Mouse (Mus musculus): ENCODE data around the gene Man1c1.

The Man1c1 gene

GRCm38 (mm10) chr4:134579212-134579611 lies 124.9 kb downstream of the Man1c1 start:
- no peak for DNase-seq (ENCODE audit: low spot score in 2 of 2)

GRCm38 (mm10) chr4:134578407-134578806 lies 125.7 kb downstream of the Man1c1 start:
- DNase-seq (ENCODE audit: low spot score in 2 of 2), result peak; percentile 46 to 50

DNA sequence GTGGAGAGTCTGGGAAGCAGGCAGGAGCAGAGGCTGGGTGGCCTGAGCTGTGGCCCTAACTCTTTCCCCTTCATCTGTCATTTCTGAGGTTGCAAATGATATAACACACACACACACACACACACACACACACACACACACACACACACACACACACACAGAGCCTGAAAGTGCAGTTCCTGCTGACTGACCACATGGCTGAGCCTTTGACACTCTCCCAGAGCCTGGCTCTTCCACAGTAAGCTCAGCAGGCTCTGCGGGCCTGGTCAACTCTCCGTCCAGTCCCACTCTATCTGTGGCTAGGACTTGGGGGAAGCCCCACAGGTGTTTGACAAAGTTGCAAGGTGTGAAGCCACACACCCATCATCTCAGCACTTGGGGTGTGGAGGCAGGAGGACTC lies 126.8 kb downstream of the Man1c1 start:
- no peak for DNase-seq (ENCODE audit: low spot score in 2 of 2)

DNA sequence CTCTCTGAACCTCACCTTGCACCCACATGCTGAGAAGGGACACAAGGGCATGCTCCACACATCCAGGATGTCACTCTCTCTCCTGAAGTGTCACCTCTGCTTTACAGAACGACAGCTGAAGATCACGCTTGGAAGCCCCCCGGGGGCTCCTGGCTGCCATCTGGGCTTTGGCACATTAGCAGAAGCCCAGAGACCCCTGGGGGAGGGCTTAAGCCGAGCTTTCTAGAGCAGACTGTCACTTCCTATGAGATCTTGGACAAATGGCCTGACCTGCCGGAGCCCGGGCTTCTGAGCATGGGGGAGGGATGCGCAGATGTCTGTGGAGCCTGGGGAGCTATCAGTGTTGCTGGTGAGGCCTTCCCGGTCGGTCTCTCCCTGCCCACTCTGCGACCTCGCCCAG lies 128.6 kb downstream of the Man1c1 start:
- DNase-seq (ENCODE audit: low spot score in 2 of 2), result no peak

GRCm38 (mm10) chr4:134572449-134573300 lies 131.4 kb downstream of the Man1c1 start:
- DNase-seq (ENCODE audit: low spot score in 2 of 2), result no peak

- DNase-seq (ENCODE audit: low spot score in 2 of 2), result no peak
Measured at GRCm38 (mm10) chr4:134570704-134571451, 133.2 kb downstream of the Man1c1 start.

- DNase-seq (ENCODE audit: low spot score in 2 of 2), result no peak
Measured at GRCm38 (mm10) chr4:134569831-134570230, 134.3 kb downstream of the Man1c1 start.

DNA sequence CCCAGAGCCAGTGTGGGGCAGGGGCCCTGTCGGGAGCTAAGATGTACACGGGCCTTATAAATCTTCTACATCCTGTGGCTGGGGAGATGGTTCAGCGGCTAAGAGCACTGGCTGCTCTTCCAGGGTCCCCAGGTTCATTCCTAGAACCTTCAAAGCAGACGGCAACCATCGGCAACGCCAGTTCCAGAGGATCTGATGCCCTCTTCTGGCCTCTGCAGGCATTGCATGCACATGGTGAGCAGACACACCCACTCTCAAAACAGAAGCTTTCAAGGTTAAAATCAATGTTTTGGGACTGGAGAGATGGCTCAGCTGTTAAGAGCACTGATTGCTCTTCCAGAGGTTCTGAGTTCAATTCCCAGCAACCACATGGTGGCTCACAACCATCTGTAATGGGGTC lies 134.9 kb downstream of the Man1c1 start:
- no peak for DNase-seq (ENCODE audit: low spot score in 2 of 2)

DNA sequence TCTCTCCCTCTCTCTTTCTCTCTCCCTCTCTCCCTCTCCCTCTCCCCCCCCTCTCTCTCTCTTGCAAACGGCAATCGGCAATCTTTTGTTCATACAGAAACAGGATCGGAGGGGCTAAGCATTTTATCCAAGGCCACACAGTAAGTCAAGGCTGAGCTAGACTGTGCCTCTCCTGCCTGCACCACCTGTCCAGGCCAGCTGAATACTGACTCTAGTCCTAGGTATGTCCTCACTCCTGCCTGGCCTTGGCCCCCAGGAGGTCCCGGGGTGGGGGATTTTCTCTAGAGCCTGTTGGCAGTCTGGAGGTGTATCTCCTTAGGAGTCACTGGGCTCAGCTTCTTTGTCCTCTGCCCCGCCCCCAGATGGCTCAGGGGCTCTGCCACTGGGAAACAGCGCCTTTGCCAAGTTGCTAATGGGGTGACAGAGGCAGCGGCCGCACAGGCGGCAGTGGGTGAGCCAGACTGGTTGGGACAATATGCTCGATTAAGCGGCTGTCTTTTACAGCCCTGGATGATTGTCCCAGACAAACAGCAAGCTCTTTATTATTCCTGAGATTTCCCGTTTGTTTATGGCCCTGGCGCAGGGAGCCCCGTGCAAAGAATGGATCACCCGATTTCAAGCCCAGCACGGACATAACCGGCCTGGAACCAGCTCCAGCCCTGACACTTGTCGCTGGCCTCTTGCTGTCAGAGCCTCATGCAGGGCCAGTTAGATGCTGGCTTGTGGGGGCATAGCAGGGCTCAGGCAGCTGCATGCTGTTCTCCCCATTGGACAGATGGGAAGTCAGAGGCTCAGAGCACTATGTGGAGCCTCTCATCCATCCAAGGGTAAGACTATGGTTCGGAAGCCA lies 136.5 kb downstream of the Man1c1 start:
- no peak for DNase-seq (ENCODE audit: low spot score in 2 of 2)

DNA sequence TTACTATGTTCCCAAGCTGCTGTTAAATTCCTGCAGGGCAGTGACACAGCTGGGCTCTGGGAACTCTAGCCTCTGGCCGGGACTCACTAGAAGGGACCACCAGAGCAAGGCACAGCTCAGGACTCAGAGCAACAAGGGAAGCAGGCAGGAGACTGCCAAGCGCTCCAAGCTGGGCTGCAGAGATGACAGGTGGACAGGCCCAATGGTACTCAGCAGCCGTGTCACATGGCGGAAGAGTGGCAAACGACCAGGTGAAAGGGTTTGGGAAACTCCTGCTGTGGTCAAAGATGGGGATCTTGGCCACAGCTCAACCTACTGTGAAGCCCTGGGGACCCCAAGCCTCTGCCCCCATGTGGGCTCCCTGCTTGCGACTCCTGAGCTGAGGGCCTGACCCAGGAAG lies 140.0 kb downstream of the Man1c1 start:
- no peak for DNase-seq (ENCODE audit: low spot score in 2 of 2)

DNA sequence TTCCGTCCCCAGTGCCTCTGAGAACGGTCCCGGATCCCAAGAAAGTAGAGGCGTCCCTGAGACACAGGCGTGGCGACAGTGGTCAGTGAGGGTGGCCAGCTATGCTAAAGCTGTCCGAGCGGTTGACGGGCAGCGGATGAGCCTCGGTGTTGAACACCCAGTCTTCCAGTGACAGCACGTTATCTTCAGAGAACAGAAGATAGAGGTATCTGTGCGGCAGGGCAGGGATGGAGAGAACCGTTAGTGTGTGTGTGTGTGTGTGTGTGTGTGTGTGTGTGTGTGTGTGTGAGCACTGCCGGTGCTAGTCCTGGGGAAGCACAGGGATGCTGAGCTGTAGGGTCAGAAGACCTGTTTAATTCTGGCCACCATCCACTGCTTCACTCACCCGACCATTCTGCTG lies 140.5 kb downstream of the Man1c1 start:
- no peak for DNase-seq (ENCODE audit: low spot score in 2 of 2)

DNA sequence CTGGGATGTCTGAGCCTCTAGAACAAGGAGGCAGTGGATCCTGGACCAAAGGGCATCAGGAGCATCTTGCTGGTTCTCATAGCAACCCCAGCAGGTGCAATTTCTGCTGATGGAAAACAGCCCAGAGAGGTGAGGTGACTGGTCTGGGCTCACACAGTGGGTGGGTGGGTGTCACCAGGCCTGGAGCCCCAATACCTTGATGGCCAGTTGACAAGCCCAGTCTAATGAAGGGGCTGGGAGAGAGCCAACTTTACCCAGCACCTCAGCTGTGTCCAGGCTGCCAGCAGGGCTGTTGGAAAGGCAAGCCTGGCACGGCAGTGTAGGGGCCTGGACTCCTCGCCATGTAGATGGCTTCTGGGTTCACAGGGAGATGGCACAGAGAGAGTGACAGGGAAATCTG lies 142.1 kb downstream of the Man1c1 start:
- no peak for DNase-seq (ENCODE audit: low spot score in 2 of 2)

GRCm38 (mm10) chr4:134560699-134561098 lies 143.4 kb downstream of the Man1c1 start:
- DNase-seq (ENCODE audit: low spot score in 2 of 2), result no peak

- DNase-seq (ENCODE audit: low spot score in 2 of 2), result no peak
Measured at GRCm38 (mm10) chr4:134559154-134559553, 144.9 kb downstream of the Man1c1 start.

DNA sequence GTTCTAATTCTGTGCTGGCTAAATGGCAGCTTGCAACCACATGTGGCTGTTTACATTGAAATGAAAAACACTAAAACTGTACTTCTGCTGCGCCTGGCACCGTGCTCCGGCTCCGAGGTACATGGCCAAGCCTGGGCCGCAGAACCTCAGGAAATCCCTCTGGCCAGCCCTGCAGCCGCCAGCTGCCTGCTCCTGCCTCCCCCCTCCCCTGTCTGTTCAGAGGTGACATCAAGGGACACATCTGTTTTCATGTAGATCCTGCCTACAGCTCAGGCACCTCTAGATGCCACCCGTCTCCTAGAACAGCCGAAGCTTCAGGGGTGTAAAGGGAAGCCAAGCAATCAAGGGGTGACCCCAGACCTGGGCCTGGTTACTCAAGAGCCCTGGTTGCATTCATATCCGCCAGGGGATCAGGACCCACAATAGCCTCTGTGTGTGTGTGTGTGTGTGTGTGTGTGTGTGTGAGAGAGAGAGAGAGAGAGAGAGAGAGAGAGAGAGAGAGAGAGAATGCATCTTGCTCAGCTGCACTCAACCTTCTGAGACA lies 145.4 kb downstream of the Man1c1 start:
- no peak for DNase-seq (ENCODE audit: low spot score in 2 of 2)

DNA sequence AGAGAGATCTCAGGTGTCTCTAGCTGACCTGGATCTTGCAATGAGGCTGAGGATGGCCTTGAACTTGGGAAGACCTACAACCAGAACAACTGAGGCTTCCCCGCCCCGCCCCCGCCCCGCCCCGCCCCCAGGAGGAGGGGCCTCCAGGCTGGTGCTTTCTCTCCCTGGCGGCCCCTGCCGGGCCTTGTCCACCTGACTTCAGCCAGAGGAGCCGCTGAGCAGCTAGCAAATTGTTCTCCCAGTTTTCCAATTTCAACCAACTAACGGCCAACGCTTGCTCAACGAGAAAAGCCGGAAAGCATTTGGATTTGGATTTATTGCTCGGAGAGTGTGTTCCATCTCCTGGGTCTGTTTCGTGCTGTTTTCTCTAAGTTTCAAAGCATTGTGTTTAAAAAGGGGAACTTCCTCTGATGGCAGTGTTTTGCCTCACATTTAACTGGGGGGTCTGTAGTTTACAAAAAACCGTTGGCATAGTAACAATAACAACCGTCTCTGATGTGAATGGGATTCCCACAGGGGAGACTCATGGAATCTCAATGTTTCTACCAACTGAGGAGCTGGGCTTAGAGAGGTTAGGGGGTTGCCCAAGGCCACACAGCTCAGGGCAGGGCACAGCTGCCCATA lies 146.4 kb downstream of the Man1c1 start:
- DNase-seq (ENCODE audit: low spot score in 2 of 2), result no peak

DNA sequence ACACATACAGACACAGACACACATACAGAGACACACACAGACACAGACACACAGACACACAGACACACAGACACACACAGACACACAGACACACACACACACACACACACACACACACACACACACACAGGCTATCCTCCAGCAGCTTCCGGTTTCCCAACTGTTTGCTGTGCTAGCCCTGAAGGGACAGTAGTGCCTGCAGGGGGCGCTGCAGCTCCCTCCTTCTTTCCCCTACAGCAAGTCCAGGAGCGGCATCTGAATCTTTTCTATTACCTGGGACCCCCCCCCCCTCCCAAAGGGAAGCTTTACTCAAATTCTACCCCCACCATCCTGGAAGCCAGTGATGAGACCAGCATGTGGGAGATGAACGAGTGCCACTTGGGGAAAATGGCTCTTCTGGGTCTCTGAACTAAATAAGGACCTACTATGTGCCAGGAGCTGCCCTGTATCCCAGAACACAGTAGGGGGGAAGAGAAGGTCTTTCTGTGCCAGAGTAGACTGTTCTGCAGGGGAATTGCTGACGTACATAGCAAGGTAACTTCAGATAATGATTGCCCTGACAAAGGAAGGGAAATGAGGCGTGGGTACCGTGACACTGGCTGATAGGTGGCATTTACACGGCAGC lies 148.0 kb downstream of the Man1c1 start:
- no peak for DNase-seq (ENCODE audit: low spot score in 2 of 2)

GRCm38 (mm10) chr4:134553631-134554030 lies 150.5 kb downstream of the Man1c1 start:
- DNase-seq (ENCODE audit: low spot score in 2 of 2), result no peak

DNA sequence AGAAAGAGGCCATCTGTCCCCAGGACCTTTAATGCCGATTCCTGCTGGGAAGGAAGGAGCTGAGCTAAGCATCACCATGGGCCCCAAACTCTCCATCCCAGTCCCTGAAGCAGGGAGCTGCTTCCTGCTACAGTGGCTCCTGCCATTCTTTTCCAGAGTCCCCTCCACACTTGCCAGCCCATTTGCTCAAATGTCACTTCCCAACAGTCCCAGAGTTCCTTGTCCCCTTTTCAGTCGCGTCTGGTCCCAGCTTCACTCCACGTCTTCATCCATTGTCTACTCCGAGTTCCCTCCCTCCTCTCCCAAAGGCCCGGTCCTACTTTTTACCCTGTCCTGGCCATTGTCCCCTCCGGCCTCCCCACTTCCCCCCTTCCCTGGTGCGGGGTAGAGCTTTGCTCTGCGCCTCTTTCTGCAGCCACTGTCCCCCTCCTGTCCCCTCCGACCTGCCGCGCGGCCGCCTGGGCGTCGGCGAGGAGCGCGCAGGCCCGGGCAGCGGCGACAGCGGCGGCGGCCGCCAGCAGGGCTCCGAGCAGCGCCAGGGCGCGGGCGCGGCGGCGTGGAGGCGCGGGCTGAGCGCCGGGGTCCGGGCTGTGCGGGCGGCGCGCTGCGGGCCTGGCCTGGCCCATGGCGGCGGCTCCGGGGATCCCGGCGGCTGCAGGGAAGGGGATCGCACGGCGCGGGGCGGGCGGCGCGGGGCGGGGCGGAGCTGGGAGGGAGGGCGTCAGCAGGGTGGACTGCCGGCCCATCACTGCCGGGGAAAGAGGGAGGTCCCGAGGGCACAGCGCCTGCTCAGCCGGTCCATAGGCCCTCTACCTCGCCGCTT lies 152.4 kb downstream of the Man1c1 start, which contains the start of gene Selenon:
TSS of gene Selenon (minus strand) at position 673 of the 823 bp plus-strand sequence.
- no peak for DNase-seq (ENCODE audit: low spot score in 2 of 2)

DNA sequence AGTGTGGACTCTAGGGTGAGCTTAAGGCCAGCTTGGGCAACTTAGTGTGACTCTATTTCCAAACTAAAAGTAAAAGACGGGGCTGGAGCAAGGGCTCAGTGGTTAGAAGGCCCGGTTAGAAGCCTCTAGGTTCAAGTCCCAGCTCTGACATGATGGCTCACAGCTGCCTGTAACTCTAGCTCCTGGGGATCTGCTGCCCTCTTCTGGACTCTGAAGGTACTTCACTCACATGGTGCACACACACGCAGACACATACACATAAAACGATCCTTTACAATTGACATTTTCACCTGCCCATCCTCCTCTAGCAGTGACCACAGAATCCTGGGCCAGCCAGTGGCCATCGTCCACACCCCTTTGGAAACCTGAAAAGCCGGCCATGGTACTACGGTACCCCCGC lies 154.2 kb downstream of the Man1c1 start:
- no peak for DNase-seq (ENCODE audit: low spot score in 2 of 2)
